Mouse (Mus musculus) urinary bladder, adult 18-20 months (tissue): ENCODE measurements around the gene Tmem79.
"Not testable (repeated sequence)": the region's sequence is repeated elsewhere in the genome, so short reads cannot be mapped to it uniquely, and the experiment has no call there.

Experiments
- DNase-seq, 2 experiments: peaks; one replicate each; pipeline ENCODE4 v3.0.0; 2022; ENCODE audit warnings: low spot score in 2 of 2, mixed read lengths in 2 of 2

The Tmem79 gene

GRCm38 (mm10) chr3:88285565-88285895, 50.4 kb downstream of the Tmem79 start:
- DNase-seq, result not testable (repeated sequence)

GRCm38 (mm10) chr3:88284815-88285564, 51.0 kb downstream of the Tmem79 start:
- DNase-seq, result not testable (repeated sequence)

- not testable (repeated sequence) for DNase-seq
Observed at GRCm38 (mm10) chr3:88281141-88281916, 54.6 kb downstream of the Tmem79 start.

- no peak for DNase-seq
Observed at GRCm38 (mm10) chr3:88280035-88280434, 55.9 kb downstream of the Tmem79 start.
